Mouse (Mus musculus) cerebellum, adult 2 months (tissue): ENCODE results near the gene Hsd17b1.

Experiments
- CTCF ChIP-seq: fragments of 200-500 bp; IDR thresholded peaks from 2 replicates; pipeline ENCODE4 v1.5.1; 2011; ENCODE audit warnings: low read depth, mild to moderate bottlenecking, control low read depth, low read length, moderate library complexity, borderline replicate concordance; ENCODE audit not compliant: insufficient read depth
- POLR2A ChIP-seq: fragments of 200-500 bp; IDR thresholded peaks from 2 replicates; pipeline ENCODE4 v1.6.1; 2011; ENCODE audit warnings: low read length, control low read depth, borderline replicate concordance; ENCODE audit not compliant: insufficient read depth

GRCm38 (mm10) chr11:101110708-101111107 is 32.5 kb downstream of the Hsd17b1 start:
- no peak for TF ChIP-seq CTCF
- TF ChIP-seq POLR2A: no peak
